Mouse (Mus musculus) macrophage (primary cell): ENCODE data around the gene Sprr2k. TPM values are rescaled to one million over a fixed set of nuclear protein-coding genes. Genes with fewer than 3 reads are reported as not detected.
"Not testable (repeated sequence)": the region's sequence is repeated elsewhere in the genome, so short reads cannot be mapped to it uniquely, and the experiment has no call there.

Experiments
- H3K27ac ChIP-seq: fragments of 350-480 bp; formaldehyde crosslinking; 2 replicates; pipeline ENCODE4 v1.9.0; 2021
- H3K36me3 ChIP-seq: fragments of 350-480 bp; formaldehyde crosslinking; 2 replicates; pipeline ENCODE4 v1.9.0; 2021; ENCODE audit errors: inconsistent target
- H3K4me3 ChIP-seq: fragments of 350-480 bp; formaldehyde crosslinking; 2 replicates; pipeline ENCODE4 v1.9.0; 2021; ENCODE audit errors: inconsistent target
- H3K79me2 ChIP-seq: fragments of 350-480 bp; formaldehyde crosslinking; 2 replicates; pipeline ENCODE4 v1.9.0; 2021; ENCODE audit errors: inconsistent target
- WGBS: methylation state at CpG from one replicate; pipeline ENCODE4 v1.1.7; 2026; ENCODE audit warnings: inconsistent platforms; ENCODE audit not compliant: missing documents; 5-methylcytosine and 5-hydroxymethylcytosine counted together
- polyA plus RNA-seq: library from polyadenylated mRNA; stranded (reverse); fragments of 250-400 nt; gene quantifications from 3 replicates; pipeline ENCODE4 v1.2.4, GENCODE M21; 2018; ENCODE audit warnings: inconsistent platforms
- total RNA-seq, 78 experiments: library from RNA; depleted of rRNA; stranded (reverse); fragments of 250-400 nt; gene quantifications; 1 replicate in 9 of 78; 2 replicates in 24 of 78; 3 replicates in 43 of 78; 4 replicates in 2 of 78; pipeline ENCODE4 v1.2.4; 2018; ENCODE audit warnings: inconsistent platforms in 56 of 78

The Sprr2k gene
- total RNA-seq (2018; cell fraction: chromatin; rRNA removed): not detected
- total RNA-seq (2018; cell fraction: cytosol; rRNA removed): not detected
- total RNA-seq (2018; cell fraction: nucleus; rRNA removed): not detected
- not detected in 3 replicates for polyA plus RNA-seq

GRCm38 (mm10) chr3:92432282-92432681 is at the start of gene Sprr2k:
Gene Sprr2k, plus strand, starts transcription at chr3:92432582.
- no peak within 1 kb of the TSS for H3K27ac ChIP-seq
- no peaks in the 10 kb centered on the region for H3K79me2 ChIP-seq
- no peaks in the 10 kb centered on the region for H3K36me3 ChIP-seq
- no peak within 1 kb of the TSS for H3K4me3 ChIP-seq
- 85% methylated on average over 2 of the region's 2 CpGs for WGBS

- Histone ChIP-seq H3K79me2 (no peaks in the 10 kb centered on the region), H3K27ac (no peak within 1 kb of the TSS), H3K36me3 (no peaks in the 10 kb centered on the region), H3K4me3 (no peak within 1 kb of the TSS)
- 60% methylated on average over 1 of the region's 1 CpGs for WGBS
These were observed 47.0 kb upstream of the Sprr2k start, which contains the start of gene Sprr2h for GRCm38 (mm10) chr3:92385385-92385784. Gene Sprr2h, plus strand, starts transcription at chr3:92385685.

- no peak overlapping the region for H3K4me3 ChIP-seq
- no peaks in the 10 kb centered on the region for H3K79me2 ChIP-seq
- H3K36me3 ChIP-seq: no peaks in the 10 kb centered on the region
- WGBS: 0% methylated on average over 1 of the region's 1 CpGs
- no peak overlapping the region for H3K27ac ChIP-seq
These were observed 38.1 kb upstream of the Sprr2k start for GRCm38 (mm10) chr3:92394301-92394700.

GRCm38 (mm10) chr3:92407691-92408090 is 24.7 kb upstream of the Sprr2k start, which contains the start of gene Sprr2i:
Gene Sprr2i, plus strand, starts transcription at chr3:92407991.
- Histone ChIP-seq H3K27ac (no peak within 1 kb of the TSS), H3K79me2 (no peaks in the 10 kb centered on the region), H3K4me3 (no peak within 1 kb of the TSS), H3K36me3 (no peaks in the 10 kb centered on the region)
- WGBS: 97% methylated on average over 2 of the region's 2 CpGs

- WGBS: 92% methylated on average over 2 of the region's 2 CpGs
- no peaks in the 10 kb centered on the region for H3K36me3 ChIP-seq
- H3K27ac ChIP-seq: no peak within 1 kb of the TSS
- no peak within 1 kb of the TSS for H3K4me3 ChIP-seq
- H3K79me2 ChIP-seq: no peaks in the 10 kb centered on the region
These were observed 14.6 kb upstream of the Sprr2k start, which contains the start of gene Sprr2j-ps for GRCm38 (mm10) chr3:92417782-92418181. Gene Sprr2j-ps, plus strand, starts transcription at chr3:92418082.

- Histone ChIP-seq H3K27ac (no peak within 1 kb of the TSS), H3K4me3 (no peak within 1 kb of the TSS), H3K36me3 (no peaks in the 10 kb centered on the region), H3K79me2 (no peaks in the 10 kb centered on the region)
- 83% methylated on average over 3 of the region's 6 CpGs for WGBS
These were observed 3.1 kb upstream of the Sprr2k start, which contains the start of gene Gm9774 for GRCm38 (mm10) chr3:92429323-92429722. Gene Gm9774, minus strand, starts transcription at chr3:92429423.

- 92% methylated on average over 3 of the region's 3 CpGs for WGBS
- no peaks in the 10 kb centered on the region for H3K79me2 ChIP-seq
- H3K27ac ChIP-seq: no peak within 1 kb of the TSS
- H3K36me3 ChIP-seq: no peaks in the 10 kb centered on the region
- H3K4me3 ChIP-seq: no peak within 1 kb of the TSS
These were observed 6.3 kb downstream of the Sprr2k start, which contains the start of gene Sprr1b for GRCm38 (mm10) chr3:92438689-92439088. Gene Sprr1b, minus strand, starts transcription at chr3:92438789.

- H3K36me3 ChIP-seq: no peaks in the 10 kb centered on the region
- H3K4me3 ChIP-seq: no peak overlapping the region
- no peak overlapping the region for H3K27ac ChIP-seq
- WGBS: 95% methylated on average over 3 of the region's 3 CpGs
- no peaks in the 10 kb centered on the region for H3K79me2 ChIP-seq
These were observed 7.8 kb downstream of the Sprr2k start for GRCm38 (mm10) chr3:92440177-92440576.

GRCm38 (mm10) chr3:92455151-92455550 is 22.8 kb downstream of the Sprr2k start:
- 90% methylated on average over 5 of the region's 5 CpGs for WGBS
- Histone ChIP-seq H3K36me3 (no peaks in the 10 kb centered on the region), H3K79me2 (no peaks in the 10 kb centered on the region), H3K4me3 (no peak overlapping the region), H3K27ac (no peak overlapping the region)

- no peak within 1 kb of the TSS for H3K27ac ChIP-seq
- 90% methylated on average over 2 of the region's 2 CpGs for WGBS
- H3K4me3 ChIP-seq: no peak within 1 kb of the TSS
- H3K79me2 ChIP-seq: no peaks in the 10 kb centered on the region
- no peaks in the 10 kb centered on the region for H3K36me3 ChIP-seq
These were observed 26.2 kb downstream of the Sprr2k start, which contains the start of gene Sprr3 for GRCm38 (mm10) chr3:92458620-92459019. Gene Sprr3, minus strand, starts transcription at chr3:92458720.

- 82% methylated on average over 1 of the region's 1 CpGs for WGBS
- Histone ChIP-seq H3K36me3 (no peaks in the 10 kb centered on the region), H3K4me3 (no peak overlapping the region), H3K79me2 (no peaks in the 10 kb centered on the region), H3K27ac (no peak overlapping the region)
These were observed 34.2 kb downstream of the Sprr2k start for GRCm38 (mm10) chr3:92466576-92466975.

GRCm38 (mm10) chr3:92467424-92467823 is 35.0 kb downstream of the Sprr2k start:
- Histone ChIP-seq H3K36me3 (no peaks in the 10 kb centered on the region), H3K27ac (no peak overlapping the region), H3K79me2 (no peaks in the 10 kb centered on the region), H3K4me3 (no peak overlapping the region)

GRCm38 (mm10) chr3:92470111-92470510 is 37.7 kb downstream of the Sprr2k start:
- 80% methylated on average over 2 of the region's 2 CpGs for WGBS
- no peaks in the 10 kb centered on the region for H3K79me2 ChIP-seq

GRCm38 (mm10) chr3:92481249-92481648 is 48.9 kb downstream of the Sprr2k start:
- not testable (repeated sequence) for H3K79me2 ChIP-seq, H3K36me3 ChIP-seq, H3K27ac ChIP-seq, H3K4me3 ChIP-seq

More at GRCm38 (mm10) chr3:92470111-92470510, 37.7 kb downstream of the Sprr2k start:
- H3K4me3 ChIP-seq: no peak overlapping the region
- no peak overlapping the region for H3K27ac ChIP-seq
- H3K36me3 ChIP-seq: no peaks in the 10 kb centered on the region
